Mouse (Mus musculus) cerebellum, adult 11-12 months (tissue): ENCODE measurements around the gene Abcc6.
A peak's percentile ranks its signal among the peaks of the same experiment; 100 is the strongest.

ENCODE experiments used
- DNase-seq: peaks from one replicate; pipeline ENCODE4 v3.0.0; 2022

Abcc6 gene

DNA sequence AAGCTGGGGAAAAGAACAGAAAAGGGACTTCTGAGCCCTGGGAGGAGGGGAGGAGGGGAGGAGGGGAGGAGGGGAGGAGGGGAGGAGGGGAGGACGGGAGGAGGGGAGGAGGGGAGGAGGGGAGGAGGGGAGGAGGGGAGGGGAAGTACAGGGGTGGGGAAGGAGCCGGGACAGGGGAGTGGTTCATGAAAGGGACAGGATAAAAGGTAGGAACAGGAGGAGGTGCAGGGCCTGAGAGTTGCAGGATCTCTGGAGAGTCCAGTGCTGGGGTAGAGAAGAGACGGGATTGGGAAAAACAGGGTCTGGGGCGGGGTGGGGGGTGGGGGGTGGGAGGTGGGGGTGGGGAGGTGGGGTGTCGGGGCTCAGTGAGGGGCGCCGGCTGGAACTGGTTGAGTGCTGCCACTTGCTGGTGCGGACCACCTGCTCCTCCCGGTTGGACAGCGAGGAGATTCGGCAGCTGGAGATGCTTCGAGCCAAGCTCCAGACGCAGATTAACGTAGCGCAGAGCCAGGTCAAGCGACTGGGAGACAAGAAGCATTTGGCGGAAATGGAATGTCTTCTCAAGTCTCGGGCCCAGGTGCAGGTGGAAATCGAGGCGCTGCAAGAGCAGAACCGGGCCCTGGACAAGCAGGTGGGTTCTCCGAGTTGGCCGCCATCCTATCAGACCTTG, 101.3 kb downstream of the Abcc6 start:
- DNase-seq = no peak

DNA sequence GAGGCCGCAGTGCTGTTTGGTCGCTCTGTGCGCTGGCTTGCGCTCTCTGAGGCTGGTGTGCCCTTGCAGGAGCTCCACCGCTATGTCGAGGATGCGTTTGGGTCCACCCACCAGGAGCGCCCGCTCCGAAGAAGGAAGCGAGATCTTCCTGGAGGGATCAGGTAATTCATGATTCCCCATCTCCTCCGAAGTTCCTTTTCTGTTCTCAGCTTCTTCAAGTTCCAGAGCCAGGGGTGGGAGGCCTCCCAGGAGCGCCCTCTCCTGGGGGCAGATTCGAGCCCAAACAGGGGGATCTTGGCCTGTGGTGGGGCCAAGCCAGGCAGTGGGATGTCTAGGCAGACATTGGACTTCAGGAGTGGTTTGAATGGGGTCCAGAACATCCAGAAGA, 105.7 kb downstream of the Abcc6 start:
- DNase-seq = no peak

DNA sequence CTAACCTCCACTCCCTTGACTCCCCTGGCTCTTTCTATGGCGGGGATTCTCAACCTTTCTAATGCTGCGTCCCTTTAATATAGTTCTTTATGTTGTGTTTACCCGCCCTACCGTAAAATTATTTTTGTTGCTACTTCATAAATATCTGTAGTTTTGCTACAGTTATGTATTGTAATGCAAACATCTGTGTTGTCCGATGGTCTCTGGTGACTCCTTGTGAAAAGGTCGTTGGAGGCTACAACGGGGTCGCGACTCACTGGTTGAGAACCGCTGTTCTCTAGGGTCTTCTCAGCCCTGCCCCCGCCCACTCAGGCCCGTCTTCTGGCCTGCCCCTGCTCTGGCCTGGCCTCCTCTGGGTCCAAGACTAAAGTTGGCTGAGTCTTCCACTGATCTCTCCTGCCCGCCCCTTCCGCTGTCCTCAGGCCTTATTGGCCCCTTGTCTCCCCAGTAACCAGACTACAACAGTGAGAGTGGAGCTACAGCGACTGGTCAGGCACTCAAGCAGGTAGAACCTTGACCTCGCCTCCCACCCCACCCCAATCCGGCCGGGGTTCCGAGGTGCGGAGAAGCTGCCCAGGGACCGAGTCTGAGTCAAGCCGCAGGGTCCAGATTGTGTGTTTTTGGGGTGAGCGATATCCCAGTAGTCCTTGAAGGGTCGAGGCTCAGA, 106.2 kb downstream of the Abcc6 start, which contains the start of gene Ccdc114:
Gene Ccdc114 (plus strand): TSS at position 311 of the 667 bp plus-strand sequence.
- DNase-seq = no peak

DNA sequence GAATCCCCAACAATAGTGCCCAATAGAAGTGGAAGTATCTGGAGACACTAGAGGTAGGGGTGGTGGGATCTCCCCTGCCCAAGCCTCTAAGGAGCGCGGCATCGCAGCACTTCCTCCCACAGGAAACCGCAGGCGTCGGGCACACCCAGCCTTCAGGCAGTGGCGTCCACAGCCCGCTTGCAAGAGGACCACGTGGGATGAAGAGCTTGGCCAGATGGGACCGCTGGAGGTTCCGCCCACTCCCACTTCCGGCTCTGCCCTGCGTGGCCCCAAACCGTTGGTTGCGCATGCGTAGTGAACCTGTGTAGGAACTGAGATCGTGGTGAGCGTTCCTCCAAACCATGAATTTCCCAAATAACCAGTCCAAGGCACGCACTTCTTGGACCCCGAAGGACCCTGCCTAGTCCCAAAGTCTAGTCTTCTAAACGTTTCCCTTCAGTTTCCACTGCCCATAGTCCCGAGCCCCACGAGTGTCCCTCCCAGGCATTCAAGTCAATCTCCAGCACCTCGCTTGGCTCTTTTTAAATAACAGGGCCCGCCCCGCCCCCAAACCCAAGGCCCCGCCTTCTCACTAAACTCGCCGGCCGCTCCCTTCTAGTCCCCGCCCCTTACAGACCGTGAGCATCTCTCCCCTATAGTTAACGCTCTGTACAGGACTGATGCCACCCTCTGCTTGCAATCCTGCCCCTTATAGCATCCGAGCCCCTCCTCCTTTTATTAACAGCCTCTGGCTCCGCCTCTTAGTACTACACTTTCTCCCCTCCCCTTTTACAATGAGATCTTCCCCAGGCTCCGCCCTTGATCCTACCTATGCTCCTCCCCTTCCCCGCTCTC, 107.0 kb downstream of the Abcc6 start:
- peak; percentile 86 for DNase-seq

DNA sequence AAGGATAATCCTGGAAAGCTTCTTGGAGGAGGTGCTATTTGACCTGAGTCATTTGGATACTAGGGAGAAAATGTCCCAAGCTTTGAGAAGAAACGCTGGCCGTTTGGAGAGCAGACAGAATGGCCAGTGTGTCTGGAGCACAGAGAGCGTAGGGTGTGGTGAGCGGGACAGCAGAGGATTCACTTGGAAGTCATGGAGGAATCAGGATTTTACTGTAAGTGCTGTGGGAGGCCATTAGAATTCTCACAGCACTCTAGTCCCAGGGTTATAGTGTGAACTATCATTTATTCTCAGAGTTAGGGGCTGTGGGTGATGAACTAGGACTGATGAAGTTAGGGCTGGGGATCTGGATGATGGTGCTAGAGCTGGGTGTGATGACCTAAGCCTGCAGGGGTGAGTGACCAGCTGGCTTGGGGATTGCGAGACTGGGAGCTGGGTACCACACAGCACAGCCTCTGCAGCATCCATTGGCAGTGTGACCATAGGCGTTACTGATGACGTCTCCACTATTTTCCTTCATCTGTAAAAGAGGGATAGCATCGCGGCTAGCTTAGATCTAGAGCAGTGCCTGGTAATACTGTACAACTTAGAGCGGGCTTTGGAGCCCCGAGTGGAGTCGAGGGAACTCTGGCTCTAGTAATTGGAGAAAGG, 108.0 kb downstream of the Abcc6 start:
- no peak for DNase-seq

DNA sequence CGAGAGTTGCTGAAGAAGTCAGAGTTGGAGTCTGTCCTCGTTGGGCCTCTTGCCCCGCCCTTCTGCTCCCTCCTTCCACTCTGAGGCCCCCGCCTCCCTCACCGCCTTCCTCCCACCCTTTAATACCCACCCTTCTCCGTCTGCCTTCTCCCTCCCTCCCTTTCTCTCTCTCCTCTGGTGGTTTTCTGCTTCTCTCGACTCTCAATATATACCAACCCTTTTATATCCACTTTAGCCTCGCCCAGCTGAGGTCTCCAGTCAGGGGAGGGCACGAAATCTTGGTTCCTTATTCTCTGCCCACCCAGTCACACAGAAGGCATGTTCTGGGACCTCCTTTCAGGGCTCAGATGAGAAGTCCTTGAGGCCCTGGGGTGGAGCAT, 108.9 kb downstream of the Abcc6 start, which contains the start of gene Emp3:
Gene Emp3 (minus strand): TSS at position 163 of the 380 bp plus-strand sequence.
- no peak for DNase-seq

DNA sequence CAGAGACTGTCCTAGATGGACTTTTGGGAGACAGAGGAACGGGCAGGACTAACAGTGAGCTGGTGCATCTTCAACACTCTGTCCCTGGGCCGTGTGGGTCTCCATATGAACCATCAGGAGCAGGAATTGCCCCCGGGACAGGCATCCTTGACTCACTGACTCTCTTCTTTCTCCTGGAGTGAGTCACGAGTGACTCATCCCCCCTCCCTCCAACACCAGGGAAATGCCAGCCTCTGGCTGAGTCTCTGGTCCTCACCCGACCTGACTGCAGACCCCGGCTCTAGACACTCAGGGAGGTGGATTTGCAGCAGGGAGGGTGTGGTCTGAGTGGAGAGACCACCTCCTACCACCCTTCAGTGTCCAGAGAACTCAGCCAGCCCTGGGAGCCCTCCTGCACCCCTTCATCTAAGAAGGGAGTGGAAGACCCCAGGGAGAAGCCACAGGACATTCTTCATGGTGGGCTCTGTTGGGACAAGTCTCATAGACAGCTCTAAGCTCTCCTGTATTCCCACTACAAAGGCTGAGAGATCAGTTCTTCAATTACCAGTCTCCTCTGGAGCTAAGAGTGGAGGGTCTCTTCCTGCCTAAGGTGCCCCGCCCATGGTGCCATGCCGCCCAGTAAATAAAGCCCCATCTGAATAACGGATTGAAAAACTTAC, 109.4 kb downstream of the Abcc6 start:
- DNase-seq = no peak

DNA sequence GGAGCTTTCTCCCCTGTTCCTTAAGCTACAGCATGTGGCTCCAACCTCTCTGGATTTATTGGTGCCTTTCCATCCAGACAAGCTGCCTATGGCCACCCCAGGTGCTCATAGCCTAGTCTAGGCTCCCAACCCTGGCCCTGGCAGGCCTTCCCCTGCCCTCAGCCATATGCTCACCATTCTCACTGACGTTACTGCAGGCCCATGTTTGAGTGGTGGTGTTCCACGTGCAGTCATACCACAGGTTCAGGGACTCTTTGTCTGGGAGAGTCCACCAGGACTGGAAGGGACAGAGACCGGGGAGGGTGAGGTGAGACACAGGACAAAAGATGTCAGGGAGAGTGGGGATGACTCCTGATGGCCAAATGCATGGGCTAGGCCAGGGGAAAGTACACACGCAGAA, 110.3 kb downstream of the Abcc6 start:
- DNase-seq = no peak

DNA sequence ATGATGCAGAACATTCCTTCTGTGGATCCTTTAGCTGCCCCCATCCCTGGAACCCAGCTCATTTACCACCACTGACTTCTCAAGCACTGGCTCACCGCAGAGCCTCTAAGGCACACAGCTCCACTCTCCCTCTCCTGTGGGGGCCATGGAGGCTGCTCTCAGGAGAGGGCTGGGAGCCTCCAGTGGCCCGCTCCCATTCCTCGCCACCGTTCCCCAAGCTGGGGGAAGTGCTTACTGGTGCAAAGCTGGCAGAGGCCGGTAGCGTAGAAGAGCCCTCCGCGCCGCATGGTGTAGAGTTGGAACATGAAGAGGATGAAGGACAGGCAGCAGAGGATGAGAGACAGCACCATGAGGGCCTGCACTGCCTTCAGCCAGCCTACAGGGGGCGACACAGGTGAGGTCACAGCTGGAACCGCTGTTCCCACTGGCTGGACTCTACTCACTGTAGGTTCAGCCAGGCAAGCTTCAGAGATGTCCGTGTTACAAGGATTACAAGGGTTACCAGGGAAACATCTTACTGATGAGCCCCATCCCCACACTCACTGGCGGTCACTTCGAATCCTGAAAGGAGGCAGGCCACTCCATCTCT, 110.9 kb downstream of the Abcc6 start:
- DNase-seq = no peak

DNA sequence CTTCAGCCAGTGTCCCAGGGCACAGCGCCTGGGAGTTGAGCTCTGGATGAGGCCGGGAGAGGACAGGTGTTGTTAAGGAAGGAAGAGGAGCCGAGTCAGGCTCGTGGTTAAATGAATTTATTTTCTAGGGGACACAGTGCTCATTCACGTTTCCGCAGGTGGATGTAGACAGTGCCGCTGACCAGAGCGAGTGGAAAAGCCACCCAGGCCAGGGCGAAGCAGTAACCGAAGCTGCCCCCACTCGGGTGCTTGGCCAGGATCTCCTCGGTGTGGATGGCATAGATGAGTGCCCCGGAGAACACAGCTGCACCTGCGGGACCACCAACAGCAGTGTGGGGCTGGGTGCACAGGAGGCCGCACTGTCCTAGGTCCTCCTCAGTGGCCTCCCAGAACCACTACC, 112.2 kb downstream of the Abcc6 start:
- no peak for DNase-seq
